Mouse (Mus musculus) testis, postnatal 14 days (tissue): ENCODE measurements around the gene Slc25a31.

Experiments used
- DNase-seq: peaks from one replicate; pipeline ENCODE4 v3.0.0; 2021; ENCODE audit warnings: low spot score

The Slc25a31 gene

DNA sequence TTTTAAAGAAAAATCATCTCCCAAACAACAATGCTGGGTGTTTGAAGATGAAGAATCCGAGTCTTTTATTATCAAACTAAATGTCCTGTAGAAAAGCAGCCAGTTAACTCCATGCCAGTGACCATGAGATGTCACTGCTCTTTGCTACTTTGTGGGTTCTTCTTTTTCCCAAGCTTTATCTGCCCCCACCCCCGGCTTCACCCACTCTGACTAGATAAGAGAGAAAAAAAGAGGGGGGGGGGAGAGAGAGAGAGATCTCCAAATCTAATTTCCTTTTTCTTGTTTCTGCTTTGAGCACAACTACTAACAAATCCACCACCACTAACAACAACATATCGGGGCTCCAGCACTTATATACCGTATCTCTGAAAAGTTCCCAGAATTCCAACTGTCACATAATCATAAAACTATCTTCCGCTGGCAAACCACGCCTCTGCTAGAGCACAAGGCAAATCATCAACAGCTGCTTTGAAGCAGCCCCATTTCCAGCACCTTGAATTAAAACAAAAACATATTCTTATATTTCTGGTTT, 29.8 kb downstream of the Slc25a31 start:
- no peak for DNase-seq

DNA sequence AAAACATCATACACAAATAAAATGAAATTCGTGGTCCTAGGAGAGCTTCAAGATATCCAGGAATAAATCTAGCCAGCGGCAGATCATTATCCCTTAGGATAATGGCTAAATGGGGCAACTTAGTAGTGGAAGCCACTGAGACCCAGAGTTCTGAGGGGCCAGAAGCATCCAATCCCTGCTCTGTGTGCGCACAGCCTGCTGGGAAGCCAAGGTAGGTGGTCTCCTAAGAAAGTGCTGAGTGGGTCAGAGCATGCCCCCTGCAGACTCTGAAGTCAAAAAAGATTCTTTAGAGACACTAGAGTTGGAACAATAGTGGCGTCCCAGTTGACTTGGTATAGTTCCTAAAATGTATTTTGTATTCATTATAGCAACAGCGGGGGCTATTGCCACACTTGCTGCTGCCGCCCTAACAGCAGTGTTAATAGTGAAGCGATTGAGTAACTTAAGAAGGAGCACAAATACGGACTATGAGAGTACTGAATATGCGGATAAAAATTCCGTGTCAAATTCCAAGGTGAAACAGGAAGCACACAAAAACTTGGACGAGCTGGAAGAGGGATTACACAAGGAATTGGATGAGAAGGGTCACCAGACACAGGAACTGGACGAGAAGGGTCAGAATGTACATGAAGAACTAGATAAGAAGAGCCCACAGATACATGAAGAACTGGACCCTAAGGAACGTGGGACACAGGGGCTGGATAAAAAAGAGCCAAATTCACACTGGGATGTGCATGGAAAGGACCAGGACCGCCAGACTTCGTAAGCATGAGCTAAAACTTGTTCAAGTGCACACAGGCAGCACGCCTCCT, 35.6 kb downstream of the Slc25a31 start, which contains the start of gene Hspa4l:
Gene Hspa4l, plus strand, starts transcription at position 472 of the 812 bp plus-strand sequence.
- no peak for DNase-seq

DNA sequence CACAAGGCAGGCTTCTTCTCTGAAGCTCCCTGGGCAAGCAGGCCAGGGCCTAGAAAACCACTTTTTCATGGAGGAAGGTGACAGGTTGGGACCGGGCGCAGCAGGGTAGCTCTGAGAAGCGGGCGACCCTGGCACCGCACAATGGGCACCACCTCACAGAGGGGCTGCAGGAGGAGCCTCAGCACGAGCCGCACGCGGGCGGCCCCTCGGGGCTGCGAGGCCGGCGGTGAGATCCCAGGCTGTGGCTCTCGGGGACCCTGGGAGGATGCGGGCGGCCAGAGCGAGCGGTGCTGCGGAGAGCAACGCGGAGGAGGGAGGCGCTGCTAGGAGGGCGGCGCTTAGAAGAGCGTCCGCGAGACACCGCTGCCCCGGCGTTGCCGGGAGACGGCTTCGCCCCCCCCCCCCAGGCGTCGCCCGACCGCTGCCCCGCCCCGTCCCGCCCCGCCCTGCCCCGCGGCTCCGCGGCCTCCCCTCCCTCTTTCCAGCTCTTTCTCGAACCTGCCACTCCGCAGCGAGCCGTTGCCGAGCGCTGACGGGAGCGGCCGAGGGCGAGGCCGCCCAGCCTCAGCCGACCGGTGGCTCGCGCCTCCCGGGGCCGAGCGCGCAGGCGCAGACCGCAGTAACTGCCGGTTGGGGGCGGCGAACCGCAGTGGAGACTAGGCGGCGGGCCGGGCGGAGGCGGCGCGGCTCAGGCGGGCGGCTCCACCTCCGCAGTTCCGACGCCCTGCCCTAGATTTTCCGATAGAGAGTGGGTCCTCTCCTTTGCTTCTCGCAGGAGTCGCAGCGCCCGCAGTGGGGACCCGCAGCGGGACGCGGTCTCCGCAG, 36.4 kb downstream of the Slc25a31 start:
- peak; percentile 92 for DNase-seq

DNA sequence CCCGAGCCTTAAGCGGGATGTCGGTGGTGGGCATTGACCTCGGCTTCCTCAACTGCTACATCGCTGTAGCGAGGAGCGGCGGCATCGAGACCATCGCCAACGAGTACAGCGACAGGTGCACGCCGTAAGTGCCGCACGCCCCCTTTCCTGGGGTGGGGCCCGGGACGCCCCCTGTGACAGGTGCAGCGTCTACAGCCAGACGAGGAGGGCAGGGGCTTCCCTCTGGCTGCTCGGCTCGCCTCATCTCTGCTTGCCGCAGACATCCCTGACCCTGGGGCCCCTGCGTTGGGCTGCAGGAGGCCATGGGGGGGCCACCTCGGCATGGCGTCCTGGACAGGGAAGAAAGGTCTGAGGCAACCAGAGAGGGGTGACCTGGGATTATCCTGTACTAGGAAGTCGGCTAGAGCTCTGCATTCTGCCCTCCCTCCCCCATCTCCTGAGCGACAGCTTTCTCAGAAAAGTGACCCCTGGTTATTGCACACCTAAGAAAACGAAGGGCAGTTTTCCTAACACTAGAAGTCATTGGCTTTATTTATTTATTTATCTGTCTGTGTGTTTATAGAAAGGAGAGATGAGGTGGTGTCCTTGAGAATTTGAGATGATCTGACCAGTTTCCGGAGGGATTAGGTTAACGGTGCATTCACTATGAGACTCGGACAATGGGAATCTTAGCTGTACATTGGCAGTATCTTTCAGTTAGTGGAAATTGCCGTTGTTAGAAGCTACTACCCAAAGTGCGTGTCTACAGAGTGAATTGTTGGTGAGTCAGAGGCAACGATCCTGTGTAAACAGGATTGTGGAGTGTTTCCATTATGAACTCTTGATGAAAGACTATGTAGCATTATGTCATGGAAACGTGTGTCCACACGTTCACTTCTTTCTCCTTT, 37.2 kb downstream of the Slc25a31 start:
- DNase-seq = peak; percentile 79

DNA sequence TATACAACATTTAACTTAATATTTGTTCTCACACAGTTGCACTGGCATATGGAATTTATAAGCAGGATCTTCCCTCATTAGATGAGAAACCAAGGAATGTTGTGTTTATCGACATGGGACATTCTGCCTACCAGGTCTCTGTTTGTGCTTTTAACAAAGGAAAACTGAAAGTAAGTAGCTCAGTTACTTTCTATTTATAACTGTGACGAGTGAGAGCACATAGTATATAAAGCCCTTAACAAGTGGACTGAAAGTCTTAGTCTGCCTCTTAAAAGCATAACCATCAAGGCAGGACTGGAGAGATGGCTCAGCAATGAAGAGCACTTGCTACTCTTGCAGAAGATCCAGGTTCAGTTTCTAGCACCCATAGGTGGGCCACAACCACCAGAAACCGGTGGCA, 52.1 kb downstream of the Slc25a31 start:
- no peak for DNase-seq

DNA sequence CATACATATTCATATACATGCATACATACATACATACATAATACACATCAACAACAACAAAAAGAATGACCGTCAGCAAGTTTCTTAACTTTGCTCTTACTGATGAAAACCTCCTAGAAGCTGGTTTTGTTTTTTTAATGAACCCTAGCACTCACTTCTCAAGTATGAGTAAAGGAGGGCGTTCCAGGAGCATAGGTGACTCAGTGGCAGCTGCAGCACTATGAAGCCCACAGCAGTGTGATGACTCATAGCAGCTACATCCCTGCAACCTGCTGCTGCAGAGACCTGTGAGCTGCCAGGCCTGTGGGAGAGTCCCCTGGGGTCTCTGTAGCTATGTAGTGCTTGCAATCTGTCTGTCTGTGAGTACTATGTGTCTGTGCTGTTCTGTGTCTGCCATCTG, 52.7 kb downstream of the Slc25a31 start:
- DNase-seq = no peak
